Mouse (Mus musculus) CH12.LX (cell line): ENCODE results near the gene Scrn2. TPM values are rescaled to one million over a fixed set of nuclear protein-coding genes. Genes with fewer than 3 reads are reported as not detected.

ENCODE experiments used
- DNase-seq: peaks from one replicate; pipeline ENCODE4 v3.0.0-alpha.2; 2013; ENCODE audit errors: extremely low read depth
- H3K27ac ChIP-seq: 2 replicates; pipeline ENCODE4 v1.5.1; 2012; ENCODE audit warnings: low read depth, mild to moderate bottlenecking, control low read depth, moderate library complexity; ENCODE audit not compliant: insufficient read depth
- H3K27me3 ChIP-seq: replicated peaks from 2 replicates; pipeline ENCODE3; 2012; ENCODE audit warnings: inconsistent platforms
- H3K36me3 ChIP-seq, 2 experiments: replicated peaks in 1 of 2; 2 replicates each; pipeline versions ENCODE3 to v1.6.1; 2012; ENCODE audit warnings: inconsistent platforms in 1 of 2, low read length in 1 of 2, mild to moderate bottlenecking in 1 of 2, mixed read lengths in 1 of 2, moderate library complexity in 1 of 2; ENCODE audit not compliant: control insufficient read depth in 1 of 2, insufficient read depth in 1 of 2
- H3K4me1 ChIP-seq, 2 experiments: 2 replicates each; pipeline ENCODE4 v1.6.1; 2012; ENCODE audit warnings: inconsistent platforms in 1 of 2, moderate library complexity in 1 of 2; ENCODE audit not compliant: insufficient read depth in 2 of 2, control insufficient read depth in 1 of 2
- H3K4me2 ChIP-seq: 2 replicates; pipeline ENCODE4 v1.6.1; 2012; ENCODE audit warnings: low read depth, mild to moderate bottlenecking, control low read depth; ENCODE audit not compliant: poor library complexity, insufficient read depth, severe bottlenecking
- H3K4me3 ChIP-seq, 3 experiments: fragments of 150-350 bp in 1 of 3; sonication (generic) in 1 of 3; replicated peaks in 1 of 3; 2 replicates each; pipeline versions ENCODE3 to v1.5.1; 2011 to 2012; ENCODE audit warnings: low read depth in 2 of 3, low read length in 2 of 3, mild to moderate bottlenecking in 2 of 3, moderate library complexity in 2 of 3, control low read depth in 1 of 3, improper control_type of control experiment in 1 of 3, inconsistent platforms in 1 of 3, mixed read lengths in 1 of 3; ENCODE audit not compliant: poor library complexity in 1 of 3
- H3K79me2 ChIP-seq: replicated peaks from 2 replicates; pipeline ENCODE4 v1.6.1; 2012; ENCODE audit warnings: mild to moderate bottlenecking, moderate library complexity; ENCODE audit not compliant: control insufficient read depth, poor library complexity, insufficient read depth, severe bottlenecking; ENCODE audit errors: extremely low read depth
- H3K9ac ChIP-seq: 2 replicates; pipeline ENCODE4 v1.6.1; 2012; ENCODE audit warnings: low read depth, mild to moderate bottlenecking, control low read depth, moderate library complexity; ENCODE audit not compliant: insufficient read depth
- H3K9me3 ChIP-seq: replicated peaks from 2 replicates; pipeline ENCODE3; 2012; ENCODE audit warnings: low read length, inconsistent platforms, mixed read lengths
- BHLHE40 ChIP-seq: IDR thresholded peaks from 2 replicates; pipeline ENCODE4 v1.6.1; 2011; ENCODE audit warnings: mild to moderate bottlenecking, low read depth, low read length, improper control_type of control experiment
- CHD1 ChIP-seq: IDR thresholded peaks from 2 replicates; pipeline ENCODE4 v1.6.1; 2012; ENCODE audit warnings: low read depth, low read length, improper control_type of control experiment, inconsistent platforms
- CHD2 ChIP-seq: IDR thresholded peaks from 2 replicates; pipeline ENCODE4 v1.6.1; 2011; ENCODE audit warnings: low read length, improper control_type of control experiment
- CTCF ChIP-seq, 2 experiments: IDR thresholded peaks in 1 of 2; conservative IDR thresholded peaks in 1 of 2; 2 replicates each; pipeline ENCODE4 v1.5.1; 2011 to 2012; ENCODE audit warnings: low read depth in 2 of 2, low read length in 2 of 2, improper control_type of control experiment in 1 of 2, inconsistent platforms in 1 of 2, mild to moderate bottlenecking in 1 of 2, moderate library complexity in 1 of 2
- E2F4 ChIP-seq: IDR thresholded peaks from 2 replicates; pipeline ENCODE4 v1.6.1; 2011; ENCODE audit warnings: low read depth, low read length, improper control_type of control experiment; ENCODE audit not compliant: insufficient replicate concordance
- ELF1 ChIP-seq: IDR thresholded peaks from 2 replicates; pipeline ENCODE4 v1.6.1; 2014; ENCODE audit warnings: low read depth, mild to moderate bottlenecking, inconsistent platforms, low read length, improper control_type of control experiment
- EP300 ChIP-seq: IDR thresholded peaks from 2 replicates; pipeline ENCODE4 v1.6.1; 2011; ENCODE audit warnings: low read length, improper control_type of control experiment
- ETS1 ChIP-seq: conservative IDR thresholded peaks from 2 replicates; pipeline ENCODE4 v1.6.1; 2012; ENCODE audit warnings: low read depth, mild to moderate bottlenecking, inconsistent platforms, low read length, improper control_type of control experiment, moderate library complexity
- GABPA ChIP-seq: IDR thresholded peaks from 2 replicates; pipeline ENCODE4 v1.6.1; 2012; ENCODE audit warnings: low read depth, low read length, improper control_type of control experiment, inconsistent platforms; ENCODE audit not compliant: insufficient replicate concordance
- HCFC1 ChIP-seq: IDR thresholded peaks from 2 replicates; pipeline ENCODE4 v1.6.1; 2012; ENCODE audit warnings: low read depth, mild to moderate bottlenecking, inconsistent platforms, low read length, improper control_type of control experiment
- IRF4 ChIP-seq: IDR thresholded peaks from 2 replicates; pipeline ENCODE4 v1.6.1; 2014; ENCODE audit warnings: low read depth, mild to moderate bottlenecking, inconsistent platforms, low read length, improper control_type of control experiment
- JUN ChIP-seq: IDR thresholded peaks from 2 replicates; pipeline ENCODE4 v1.6.1; 2011; ENCODE audit warnings: low read depth, mild to moderate bottlenecking, low read length, improper control_type of control experiment, moderate library complexity; ENCODE audit not compliant: insufficient read depth
- JUND ChIP-seq: conservative IDR thresholded peaks from 2 replicates; pipeline ENCODE4 v1.6.1; 2011; ENCODE audit warnings: low read depth, low read length, improper control_type of control experiment
- KAT2A ChIP-seq: IDR thresholded peaks from 2 replicates; pipeline ENCODE4 v1.6.1; 2012; ENCODE audit warnings: low read length, improper control_type of control experiment, inconsistent platforms; ENCODE audit not compliant: insufficient replicate concordance
- MAFK ChIP-seq: IDR thresholded peaks from 2 replicates; pipeline ENCODE4 v1.6.1; 2011; ENCODE audit warnings: low read length, improper control_type of control experiment; ENCODE audit not compliant: insufficient replicate concordance
- MAX ChIP-seq: IDR thresholded peaks from 2 replicates; pipeline ENCODE4 v1.6.1; 2011; ENCODE audit warnings: low read length, improper control_type of control experiment
- MAZ ChIP-seq: IDR thresholded peaks from 2 replicates; pipeline ENCODE4 v1.6.1; 2012; ENCODE audit warnings: low read depth, mild to moderate bottlenecking, inconsistent platforms, low read length, improper control_type of control experiment, moderate library complexity
- MEF2A ChIP-seq: IDR thresholded peaks from 2 replicates; pipeline ENCODE4 v1.6.1; 2014; ENCODE audit warnings: low read depth, mild to moderate bottlenecking, inconsistent platforms, low read length, improper control_type of control experiment, borderline replicate concordance
- MXI1 ChIP-seq: IDR thresholded peaks from 2 replicates; pipeline ENCODE4 v1.6.1; 2011; ENCODE audit warnings: mild to moderate bottlenecking, low read depth, low read length, improper control_type of control experiment
- MYC ChIP-seq: IDR thresholded peaks from 2 replicates; pipeline ENCODE4 v1.6.1; 2011; ENCODE audit warnings: low read depth, mild to moderate bottlenecking, improper control_type of control experiment, low read length
- NELFE ChIP-seq: IDR thresholded peaks from 2 replicates; pipeline ENCODE4 v1.6.1; 2011; ENCODE audit warnings: low read depth, low read length, improper control_type of control experiment
- NRF1 ChIP-seq: IDR thresholded peaks from 2 replicates; pipeline ENCODE4 v1.6.1; 2014; ENCODE audit warnings: low read depth, mild to moderate bottlenecking, inconsistent platforms, low read length, improper control_type of control experiment, moderate library complexity
- PAX5 ChIP-seq: IDR thresholded peaks from 2 replicates; pipeline ENCODE4 v1.6.1; 2012; ENCODE audit warnings: low read length, inconsistent platforms, mixed read lengths
- POLR2A ChIP-seq: IDR thresholded peaks from 2 replicates; pipeline ENCODE4 v1.6.1; 2011; ENCODE audit warnings: low read depth, mild to moderate bottlenecking, improper control_type of control experiment, low read length
- POLR2AphosphoS2 ChIP-seq: IDR thresholded peaks from 2 replicates; pipeline ENCODE4 v1.6.1; 2011; ENCODE audit warnings: low read depth, low read length, improper control_type of control experiment
- RAD21 ChIP-seq: IDR thresholded peaks from 2 replicates; pipeline ENCODE4 v1.6.1; 2011; ENCODE audit warnings: low read depth, mild to moderate bottlenecking, low read length, improper control_type of control experiment, moderate library complexity
- RCOR1 ChIP-seq: conservative IDR thresholded peaks from 2 replicates; pipeline ENCODE4 v1.6.1; 2012; ENCODE audit warnings: low read depth, mild to moderate bottlenecking, inconsistent platforms, low read length, improper control_type of control experiment
- SIN3A ChIP-seq: IDR thresholded peaks from 2 replicates; pipeline ENCODE4 v1.6.1; 2012; ENCODE audit warnings: low read length, improper control_type of control experiment, inconsistent platforms
- SMC3 ChIP-seq: IDR thresholded peaks from 2 replicates; pipeline ENCODE4 v1.6.1; 2011; ENCODE audit warnings: low read depth, low read length, improper control_type of control experiment
- TBP ChIP-seq: conservative IDR thresholded peaks from 2 replicates; pipeline ENCODE4 v1.6.1; 2011; ENCODE audit warnings: low read depth, low read length, improper control_type of control experiment
- TCF12 ChIP-seq: IDR thresholded peaks from 2 replicates; pipeline ENCODE4 v1.6.1; 2014; ENCODE audit warnings: low read depth, mild to moderate bottlenecking, inconsistent platforms, low read length, improper control_type of control experiment
- UBTF ChIP-seq: IDR thresholded peaks from 2 replicates; pipeline ENCODE4 v1.6.1; 2012; ENCODE audit warnings: low read depth, mild to moderate bottlenecking, inconsistent platforms, low read length, improper control_type of control experiment, moderate library complexity
- USF1 ChIP-seq: IDR thresholded peaks from 2 replicates; pipeline ENCODE4 v1.6.1; 2014; ENCODE audit warnings: low read depth, mild to moderate bottlenecking, inconsistent platforms, low read length, improper control_type of control experiment
- USF2 ChIP-seq: conservative IDR thresholded peaks from 2 replicates; pipeline ENCODE4 v1.6.1; 2011; ENCODE audit warnings: low read depth, low read length, improper control_type of control experiment
- ZC3H11A ChIP-seq: IDR thresholded peaks from 2 replicates; pipeline ENCODE4 v1.6.1; 2012; ENCODE audit warnings: low read depth, mild to moderate bottlenecking, inconsistent platforms, low read length, improper control_type of control experiment
- ZKSCAN1 ChIP-seq: IDR thresholded peaks from 2 replicates; pipeline ENCODE4 v1.6.1; 2012; ENCODE audit warnings: low read depth, inconsistent platforms, low read length, improper control_type of control experiment, borderline replicate concordance
- ZMIZ1 ChIP-seq: IDR thresholded peaks from 2 replicates; pipeline ENCODE4 v1.6.1; 2012; ENCODE audit warnings: low read depth, mild to moderate bottlenecking, inconsistent platforms, low read length, improper control_type of control experiment
- ZNF384 ChIP-seq: IDR thresholded peaks from 2 replicates; pipeline ENCODE4 v1.6.1; 2012; ENCODE audit warnings: low read depth, low read length, improper control_type of control experiment, inconsistent platforms
- dilution Hi-C: fragments of 300-500 bp; cut with MboI; formaldehyde crosslinking; loops from 2 replicates; pipeline ENCODE4 v1.14.3; 2020; ENCODE audit warnings: low sequenced_read_pairs; ENCODE audit not compliant: extremely low pct_unique_long_range_greater_than_20kb, extremely low pct_ligation_motif_present
- in situ Hi-C: fragments of 300-500 bp; cut with MboI; formaldehyde crosslinking; loops from 3 replicates; pipeline ENCODE4 v1.14.3; 2019; ENCODE audit warnings: low sequenced_read_pairs, low pct_ligation_motif_present, low pct_unique_long_range_greater_than_20kb, mixed read lengths
- polyA plus RNA-seq: library from polyadenylated mRNA; unstranded; fragments of >175 nt; gene quantifications from 2 replicates; pipeline ENCODE4 v1.2.1, GENCODE M21; 2012; ENCODE audit warnings: low read depth; ENCODE audit not compliant: insufficient read length
- total RNA-seq, 2 experiments: library from RNA; depleted of rRNA; stranded (reverse); fragments of 300-350 nt in 1 of 2; fragments of >200 nt in 1 of 2; gene quantifications; 2 replicates each; pipeline ENCODE4 v1.2.3; 2012 to 2014

Gene Scrn2
- total and polyA plus RNA-seq, 3 experiments, result 34.5 to 55.8 (median 35.2) TPM

- dilution Hi-C loops (no loop called here), in situ Hi-C loops (no loop called here)
- Histone ChIP-seq H3K79me2 (peaks cover 15% of the 10 kb centered on the region), H3K27me3 (no peaks in the 10 kb centered on the region), H3K4me2 (peak within 1 kb of the TSS; percentile 92), H3K9me3 (peaks cover 4% of the 10 kb centered on the region), H3K9ac (peak within 1 kb of the TSS; percentile 81), H3K4me3 (peak within 1 kb of the TSS; percentile 74 to 95 (median 92)), H3K27ac (peak within 1 kb of the TSS; percentile 40), H3K36me3 (peaks cover 47 to 63% of the 10 kb centered on the region in 2 experiments), H3K4me1 (peaks cover 14 to 29% of the 10 kb centered on the region in 2 experiments)
- peak; percentile 85 for DNase-seq
- TF ChIP-seq ZMIZ1 (peak; percentile 59; the same call in 1 of the 2 replicates), CHD1 (no peak), NELFE (peak; percentile 93), USF2 (no peak), POLR2A (peak; percentile 84), HCFC1 (peak; percentile 86), EP300 (no peak), NRF1 (peak; percentile 40; the same call in 1 of the 2 replicates), MXI1 (peak; percentile 72), IRF4 (peak; percentile 16; the same call in 1 of the 2 replicates), MYC (no peak), MEF2A (peak; percentile 75; the same call in 1 of the 2 replicates), TBP (peak; percentile 81), ZNF384 (no peak), SIN3A (peak; percentile 88), UBTF (0 out of 2 replicates have a peak, but pooled peaks have one; percentile 15), GABPA (peak; percentile 70), JUND (no peak), SMC3 (no peak), JUN (no peak), MAFK (no peak), MAZ (peak; percentile 99), RAD21 (no peak), USF1 (no peak), CHD2 (peak; percentile 11; the same call in 1 of the 2 replicates), ZC3H11A (no peak), ETS1 (no peak; the same call in 1 of the 2 replicates), TCF12 (peak; percentile 89), RCOR1 (no peak), ELF1 (peak; percentile 93), POLR2AphosphoS2 (no peak), MAX (no peak), PAX5 (no peak), KAT2A (no peak; the same call in 1 of the 2 replicates), ZKSCAN1 (no peak), E2F4 (peak; percentile 82; the same call in 1 of the 2 replicates), BHLHE40 (no peak), CTCF (conservative IDR thresholded peaks at IDR 0.05 in 1 of 2, IDR thresholded peaks at IDR 0.05 in 1 of 2; ENCODE audit: low read depth in 2 of 2, low read length in 2 of 2) (peak in 1 of 2 experiments; percentile 73; a peak in 2 of 4 replicates)
Observed at GRCm38 (mm10) chr11:97050216-97050943, 20.6 kb downstream of the Scrn2 start, which contains the start of gene Osbpl7. Gene Osbpl7, plus strand, starts transcription at chr11:97050628.
